Mouse (Mus musculus): ENCODE measurements at regions not wholly inside any gene's neighbourhood (a gene's known extent, or its start where the extent isn't known, plus 50 kb on each side); places are given as distances from the start of the nearest gene placed in this dataset.

GRCm38 (mm10) chr14:46005307-46005706 lies 347.4 kb upstream of the Ddhd1 start:
- no peak for DNase-seq (ENCODE audit: low read depth, low spot score)
- H3K79me2 ChIP-seq (ENCODE audit: control insufficient read depth, insufficient read depth, low read length, poor library complexity): no peaks in the 10 kb centered on the region
- H3K9ac ChIP-seq (ENCODE audit: control insufficient read depth, low read depth, low read length, poor library complexity, severe bottlenecking): no peak overlapping the region
- no peak for TF ChIP-seq POLR2A (IDR thresholded peaks at IDR 0.05; ENCODE audit: control insufficient read depth in 1 of 2, insufficient read depth in 1 of 2, low read depth in 1 of 2, low read length in 2 of 2, poor library complexity in 1 of 2)
- TF ChIP-seq POLR2AphosphoS5 (IDR thresholded peaks at IDR 0.05; ENCODE audit: borderline replicate concordance, low read depth, low read length): no peak
- no peak for TF ChIP-seq NRF1 (IDR thresholded peaks at IDR 0.05; ENCODE audit: insufficient read depth, low read depth, low read length, poor library complexity, severe bottlenecking)
- no peak for TF ChIP-seq CHD1 (IDR thresholded peaks at IDR 0.05; ENCODE audit: low read depth, low read length)
- no peak for TF ChIP-seq SMC3 (IDR thresholded peaks at IDR 0.05; ENCODE audit: low read depth, low read length)
- TF ChIP-seq GABPA (IDR thresholded peaks at IDR 0.05; ENCODE audit: low read depth, low read length): no peak
- no peak for TF ChIP-seq MYC (IDR thresholded peaks at IDR 0.05; ENCODE audit: low read depth, low read length)
- H3K27ac ChIP-seq (ENCODE audit: control insufficient read depth, low read depth, low read length): no peak overlapping the region
- no peak overlapping the region for H3K4me3 ChIP-seq (ENCODE audit: control insufficient read depth in 1 of 2, insufficient read depth in 1 of 2, low read depth in 2 of 2, low read length in 2 of 2)
- no peaks in the 10 kb centered on the region for H3K9me3 ChIP-seq (replicated peaks; ENCODE audit: insufficient read depth, low read length)
- H3K36me3 ChIP-seq (ENCODE audit: control insufficient read depth in 1 of 2, insufficient read depth in 2 of 2, low read length in 2 of 2): no peaks in the 10 kb centered on the region
- no peaks in the 10 kb centered on the region for H3K4me1 ChIP-seq (ENCODE audit: control insufficient read depth in 1 of 2, insufficient read depth in 2 of 2, low read length in 2 of 2)
- no peaks in the 10 kb centered on the region for H3K27me3 ChIP-seq (ENCODE audit: control insufficient read depth in 1 of 2, insufficient read depth in 2 of 2, low read length in 2 of 2)

GRCm38 (mm10) chr14:46013232-46013631 lies 355.3 kb upstream of the Ddhd1 start:
- Histone ChIP-seq H3K9ac (ENCODE audit: control insufficient read depth, low read depth, low read length, poor library complexity, severe bottlenecking) (no peak overlapping the region), H3K79me2 (ENCODE audit: control insufficient read depth, insufficient read depth, low read length, poor library complexity) (no peaks in the 10 kb centered on the region), H3K27ac (ENCODE audit: control insufficient read depth, low read depth, low read length) (no peak overlapping the region), H3K4me3 (ENCODE audit: control insufficient read depth in 1 of 2, insufficient read depth in 1 of 2, low read depth in 2 of 2, low read length in 2 of 2) (no peak overlapping the region), H3K36me3 (ENCODE audit: control insufficient read depth in 1 of 2, insufficient read depth in 2 of 2, low read length in 2 of 2) (no peaks in the 10 kb centered on the region), H3K9me3 (replicated peaks; ENCODE audit: insufficient read depth, low read length) (no peaks in the 10 kb centered on the region), H3K4me1 (ENCODE audit: control insufficient read depth in 1 of 2, insufficient read depth in 2 of 2, low read length in 2 of 2) (no peaks in the 10 kb centered on the region), H3K27me3 (ENCODE audit: control insufficient read depth in 1 of 2, insufficient read depth in 2 of 2, low read length in 2 of 2) (no peaks in the 10 kb centered on the region)
- TF ChIP-seq ETS1 (IDR thresholded peaks at IDR 0.05; ENCODE audit: low read depth, low read length): no peak
- TF ChIP-seq MAX (IDR thresholded peaks at IDR 0.05; ENCODE audit: low read length): no peak
- TF ChIP-seq POLR2A (IDR thresholded peaks at IDR 0.05; ENCODE audit: control insufficient read depth in 1 of 2, insufficient read depth in 1 of 2, low read depth in 1 of 2, low read length in 2 of 2, poor library complexity in 1 of 2): no peak
- TF ChIP-seq TBP (IDR thresholded peaks at IDR 0.05; ENCODE audit: low read depth, low read length): no peak
- TF ChIP-seq HCFC1 (IDR thresholded peaks at IDR 0.05; ENCODE audit: low read depth, low read length): no peak
- no peak for TF ChIP-seq GABPA (IDR thresholded peaks at IDR 0.05; ENCODE audit: low read depth, low read length)
- TF ChIP-seq RAD21 (IDR thresholded peaks at IDR 0.05; ENCODE audit: low read depth, low read length): no peak
- TF ChIP-seq EP300 (IDR thresholded peaks at IDR 0.05; ENCODE audit: low read depth in 1 of 2, low read length in 2 of 2): no peak
- no peak for TF ChIP-seq E2F4 (IDR thresholded peaks at IDR 0.05; ENCODE audit: borderline replicate concordance, low read depth, low read length)
- no peak for TF ChIP-seq SIN3A (IDR thresholded peaks at IDR 0.05; ENCODE audit: low read length)
- no peak for TF ChIP-seq USF2 (IDR thresholded peaks at IDR 0.05; ENCODE audit: borderline replicate concordance in 1 of 2, insufficient read depth in 1 of 2, low read depth in 1 of 2, low read length in 2 of 2)
- no peak for TF ChIP-seq BHLHE40 (IDR thresholded peaks at IDR 0.05; ENCODE audit: borderline replicate concordance, low read depth, low read length)
- no peak for TF ChIP-seq MYC (IDR thresholded peaks at IDR 0.05; ENCODE audit: low read depth, low read length)
- TF ChIP-seq TCF12 (IDR thresholded peaks at IDR 0.05; ENCODE audit: low read depth, low read length): no peak
- no peak for TF ChIP-seq GATA1 (IDR thresholded peaks at IDR 0.05; ENCODE audit: low read depth, low read length)
- TF ChIP-seq MYB (IDR thresholded peaks at IDR 0.05; ENCODE audit: low read depth, low read length): no peak
- TF ChIP-seq JUND (IDR thresholded peaks at IDR 0.05; ENCODE audit: low read depth, low read length): no peak
- no peak for TF ChIP-seq MXI1 (IDR thresholded peaks at IDR 0.05; ENCODE audit: low read depth, low read length)
- DNase-seq (ENCODE audit: low read depth, low spot score): no peak

Measured in MEL (cell line).